Mouse (Mus musculus): ENCODE results near the gene Hnrnpa3. TPM values are rescaled to one million over a fixed set of nuclear protein-coding genes. Genes with fewer than 3 reads are reported as not detected.
A peak's percentile ranks its signal among the peaks of the same experiment; 100 is the strongest.

Hnrnpa3 gene
- polyA plus RNA-seq, 1 experiment from 2014 or later: 384 TPM

GRCm38 (mm10) chr2:75669491-75670445, 10.7 kb downstream of the Hnrnpa3 start:
- Histone ChIP-seq H3K4me3 (no peak overlapping the region), H3K4me1 (no peaks in the 10 kb centered on the region), H3K27ac (replicated peaks) (no peak overlapping the region), H3K9me3 (no peaks in the 10 kb centered on the region), H3K36me3 (replicated peaks) (peaks cover 27% of the 10 kb centered on the region), H3K27me3 (replicated peaks; ENCODE audit: low read depth, poor library complexity, severe bottlenecking) (no peaks in the 10 kb centered on the region)
- peak; percentile 59 for DNase-seq (ENCODE audit: low spot score)
- 38% methylated on average over 14 of the region's 14 CpGs for WGBS

GRCm38 (mm10) chr2:75670446-75671336, 11.6 kb downstream of the Hnrnpa3 start:
- no peak for DNase-seq (ENCODE audit: low spot score)
- WGBS: 80% methylated on average over 6 of the region's 6 CpGs
- H3K27ac ChIP-seq (replicated peaks): no peak overlapping the region
- no peaks in the 10 kb centered on the region for H3K9me3 ChIP-seq
- peaks cover 29% of the 10 kb centered on the region for H3K36me3 ChIP-seq (replicated peaks)
- no peak overlapping the region for H3K4me3 ChIP-seq
- H3K27me3 ChIP-seq (replicated peaks; ENCODE audit: low read depth, poor library complexity, severe bottlenecking): no peaks in the 10 kb centered on the region
- no peaks in the 10 kb centered on the region for H3K4me1 ChIP-seq

GRCm38 (mm10) chr2:75671337-75671660, 12.2 kb downstream of the Hnrnpa3 start:
- WGBS: 83% methylated on average over 2 of the region's 2 CpGs
- Histone ChIP-seq H3K27ac (replicated peaks) (no peak overlapping the region), H3K36me3 (replicated peaks) (peaks cover 32% of the 10 kb centered on the region), H3K27me3 (replicated peaks; ENCODE audit: low read depth, poor library complexity, severe bottlenecking) (no peaks in the 10 kb centered on the region), H3K9me3 (no peaks in the 10 kb centered on the region), H3K4me1 (no peaks in the 10 kb centered on the region), H3K4me3 (no peak overlapping the region)
- no peak for DNase-seq (ENCODE audit: low spot score)

- Histone ChIP-seq H3K9me3 (no peaks in the 10 kb centered on the region), H3K36me3 (replicated peaks) (peaks cover 42% of the 10 kb centered on the region), H3K27me3 (replicated peaks; ENCODE audit: low read depth, poor library complexity, severe bottlenecking) (no peaks in the 10 kb centered on the region), H3K4me3 (no peak overlapping the region), H3K27ac (replicated peaks) (no peak overlapping the region), H3K4me1 (no peaks in the 10 kb centered on the region)
- no peak for DNase-seq (ENCODE audit: low spot score)
- 83% methylated on average over 3 of the region's 3 CpGs for WGBS
Observed at GRCm38 (mm10) chr2:75672561-75672960, 13.5 kb downstream of the Hnrnpa3 start.

- Histone ChIP-seq H3K36me3 (replicated peaks) (peaks cover 55% of the 10 kb centered on the region), H3K4me3 (no peak overlapping the region), H3K27me3 (replicated peaks; ENCODE audit: low read depth, poor library complexity, severe bottlenecking) (no peaks in the 10 kb centered on the region), H3K27ac (replicated peaks) (no peak overlapping the region), H3K4me1 (peaks cover 10% of the 10 kb centered on the region), H3K9me3 (no peaks in the 10 kb centered on the region)
- 83% methylated on average over 14 of the region's 14 CpGs for WGBS
- no peak for DNase-seq (ENCODE audit: low spot score)
Observed at GRCm38 (mm10) chr2:75676567-75676966, 17.5 kb downstream of the Hnrnpa3 start.

GRCm38 (mm10) chr2:75679947-75680346, 20.9 kb downstream of the Hnrnpa3 start:
- no peak for DNase-seq (ENCODE audit: low spot score)
- H3K9me3 ChIP-seq: no peaks in the 10 kb centered on the region
- peaks cover 21% of the 10 kb centered on the region for H3K4me1 ChIP-seq
- no peak overlapping the region for H3K4me3 ChIP-seq
- no peak overlapping the region for H3K27ac ChIP-seq (replicated peaks)
- WGBS: 89% methylated on average over 8 of the region's 8 CpGs
- no peaks in the 10 kb centered on the region for H3K27me3 ChIP-seq (replicated peaks; ENCODE audit: low read depth, poor library complexity, severe bottlenecking)
- H3K36me3 ChIP-seq (replicated peaks): peaks cover 36% of the 10 kb centered on the region

GRCm38 (mm10) chr2:75681439-75681838, 22.4 kb downstream of the Hnrnpa3 start:
- H3K4me1 ChIP-seq: peaks cover 25% of the 10 kb centered on the region
- H3K9me3 ChIP-seq: no peaks in the 10 kb centered on the region
- 64% methylated on average over 7 of the region's 7 CpGs for WGBS
- no peak overlapping the region for H3K27ac ChIP-seq (replicated peaks)
- no peak overlapping the region for H3K4me3 ChIP-seq
- H3K36me3 ChIP-seq (replicated peaks): peaks cover 24% of the 10 kb centered on the region
- DNase-seq (ENCODE audit: low spot score): peak; percentile 58
- no peaks in the 10 kb centered on the region for H3K27me3 ChIP-seq (replicated peaks; ENCODE audit: low read depth, poor library complexity, severe bottlenecking)

GRCm38 (mm10) chr2:75682978-75683709, 24.1 kb downstream of the Hnrnpa3 start:
- no peaks in the 10 kb centered on the region for H3K9me3 ChIP-seq
- 71% methylated on average over 15 of the region's 15 CpGs for WGBS
- H3K36me3 ChIP-seq (replicated peaks): peaks cover 10% of the 10 kb centered on the region
- peaks cover 25% of the 10 kb centered on the region for H3K4me1 ChIP-seq
- no peaks in the 10 kb centered on the region for H3K27me3 ChIP-seq (replicated peaks; ENCODE audit: low read depth, poor library complexity, severe bottlenecking)
- H3K27ac ChIP-seq (replicated peaks): peak overlapping the region; percentile 59
- no peak overlapping the region for H3K4me3 ChIP-seq
- DNase-seq (ENCODE audit: low spot score): no peak

- no peak overlapping the region for H3K27ac ChIP-seq (replicated peaks)
- no peaks in the 10 kb centered on the region for H3K9me3 ChIP-seq
- no peaks in the 10 kb centered on the region for H3K27me3 ChIP-seq (replicated peaks; ENCODE audit: low read depth, poor library complexity, severe bottlenecking)
- 87% methylated on average over 3 of the region's 3 CpGs for WGBS
- peaks cover 28% of the 10 kb centered on the region for H3K4me1 ChIP-seq
- peaks cover 3% of the 10 kb centered on the region; the same call in 1 of the 2 replicates for H3K36me3 ChIP-seq (replicated peaks)
- DNase-seq (ENCODE audit: low spot score): no peak
- no peak overlapping the region for H3K4me3 ChIP-seq
Observed at GRCm38 (mm10) chr2:75684526-75684925, 25.5 kb downstream of the Hnrnpa3 start.

GRCm38 (mm10) chr2:75685458-75685861, 26.4 kb downstream of the Hnrnpa3 start:
- H3K9me3 ChIP-seq: no peaks in the 10 kb centered on the region

GRCm38 (mm10) chr2:75687040-75687749, 28.1 kb downstream of the Hnrnpa3 start:
- no peaks in the 10 kb centered on the region for H3K27me3 ChIP-seq (replicated peaks; ENCODE audit: low read depth, poor library complexity, severe bottlenecking)
- no peak overlapping the region for H3K27ac ChIP-seq (replicated peaks)
- peaks cover 20% of the 10 kb centered on the region for H3K4me1 ChIP-seq
- WGBS: 92% methylated on average over 10 of the region's 10 CpGs
- H3K9me3 ChIP-seq: no peaks in the 10 kb centered on the region
- DNase-seq (ENCODE audit: low spot score): no peak
- H3K36me3 ChIP-seq (replicated peaks): peaks cover 3% of the 10 kb centered on the region; the same call in 1 of the 2 replicates
- no peak overlapping the region for H3K4me3 ChIP-seq

More at GRCm38 (mm10) chr2:75685458-75685861, 26.4 kb downstream of the Hnrnpa3 start:
- no peak overlapping the region for H3K27ac ChIP-seq (replicated peaks)
- peaks cover 3% of the 10 kb centered on the region; the same call in 1 of the 2 replicates for H3K36me3 ChIP-seq (replicated peaks)
- WGBS: 82% methylated on average over 6 of the region's 6 CpGs
- no peak overlapping the region for H3K4me3 ChIP-seq
- no peaks in the 10 kb centered on the region for H3K27me3 ChIP-seq (replicated peaks; ENCODE audit: low read depth, poor library complexity, severe bottlenecking)
- no peak for DNase-seq (ENCODE audit: low spot score)
- peaks cover 31% of the 10 kb centered on the region for H3K4me1 ChIP-seq

All from embryonic facial prominence, embryonic 10.5 days (tissue).